Mouse (Mus musculus) erythroblast, embryonic 14.5 days (primary cell): ENCODE results near the gene Cdc20b.

Experiments
- GATA1 ChIP-seq: IDR thresholded peaks from 2 replicates; pipeline ENCODE4 v1.6.1; 2012; ENCODE audit warnings: low read length, inconsistent platforms, mixed read lengths
- TAL1 ChIP-seq: IDR thresholded peaks from 3 replicates; pipeline ENCODE4 v1.6.1; 2012; ENCODE audit warnings: low read length, inconsistent platforms, mixed read lengths

- TF ChIP-seq TAL1 (no peak), GATA1 (no peak)
These were observed 12.7 kb downstream of the Cdc20b start for GRCm38 (mm10) chr13:113047647-113048046.
